Mouse (Mus musculus) cortical plate, adult 2 months (tissue): Measurements from ENCODE around the gene H2-Aa.

ENCODE experiments used
- CTCF ChIP-seq: fragments of 200-500 bp; IDR thresholded peaks from 2 replicates; pipeline ENCODE4 v1.5.1; 2011; ENCODE audit warnings: mild to moderate bottlenecking, control low read depth, low read length; ENCODE audit not compliant: insufficient read depth; ENCODE audit errors: extremely low read depth
- POLR2A ChIP-seq: fragments of 200-500 bp; IDR thresholded peaks from 2 replicates; pipeline ENCODE4 v1.6.1; 2011; ENCODE audit warnings: mild to moderate bottlenecking, low read length, control low read depth; ENCODE audit not compliant: insufficient read depth; ENCODE audit errors: extremely low read depth

- no peak for TF ChIP-seq POLR2A
- TF ChIP-seq CTCF, result no peak
Observed at GRCm38 (mm10) chr17:34293533-34293932, 5.9 kb upstream of the H2-Aa start.
